Mouse (Mus musculus) heart, adult 10 weeks (tissue): Measurements from ENCODE around the gene Gm8764. TPM values are rescaled to one million over a fixed set of nuclear protein-coding genes. Genes with fewer than 3 reads are reported as not detected.

ENCODE experiments used
- polyA plus RNA-seq: library from polyadenylated mRNA; stranded (reverse); fragments of 350-450 nt; fragmentation: Illumina TruSeq; extraction: RNeasy Lipid Tissue Mini Kit (QIAGEN cat#74804); gene quantifications from one replicate; pipeline ENCODE4 v1.2.3, GENCODE M21; 2014; ENCODE audit warnings: low read depth, low replicate concordance

The Gm8764 gene
- polyA plus RNA-seq: not detected

GRCm38 (mm10) chr10:104159706-104160105 lies at the start of gene Gm8764:
Gm8764 (plus strand) TSS chr10:104160006.

DNA sequence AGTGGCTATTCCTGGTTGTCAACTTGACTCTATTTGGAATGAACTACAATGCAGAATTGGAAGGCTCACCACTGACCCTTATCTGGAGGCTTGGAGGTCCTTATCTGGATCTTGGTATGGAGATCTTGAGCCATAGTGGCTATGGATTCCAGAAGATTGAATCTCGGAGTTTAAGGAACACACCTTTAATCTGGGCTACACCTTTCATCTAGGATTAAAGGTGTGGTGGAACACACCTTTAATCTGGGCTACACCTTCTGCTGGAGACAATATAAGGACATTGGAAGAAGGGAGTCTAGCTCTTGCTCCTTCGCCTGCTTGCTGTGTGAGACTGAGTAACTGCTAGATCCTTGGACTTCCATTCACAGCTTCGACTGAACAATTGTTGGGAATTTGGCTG lies 17.1 kb upstream of the Gm8764 start, which contains the start of gene Gm21293:
Gm21293 (plus strand) TSS at position 301 of the 400 bp plus-strand sequence.

DNA sequence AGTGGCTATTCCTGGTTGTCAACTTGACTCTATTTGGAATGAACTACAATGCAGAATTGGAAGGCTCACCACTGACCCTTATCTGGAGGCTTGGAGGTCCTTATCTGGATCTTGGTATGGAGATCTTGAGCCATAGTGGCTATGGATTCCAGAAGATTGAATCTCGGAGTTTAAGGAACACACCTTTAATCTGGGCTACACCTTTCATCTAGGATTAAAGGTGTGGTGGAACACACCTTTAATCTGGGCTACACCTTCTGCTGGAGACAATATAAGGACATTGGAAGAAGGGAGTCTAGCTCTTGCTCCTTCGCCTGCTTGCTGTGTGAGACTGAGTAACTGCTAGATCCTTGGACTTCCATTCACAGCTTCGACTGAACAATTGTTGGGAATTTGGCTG lies 8.6 kb upstream of the Gm8764 start, which contains the start of gene Gm6763:
Gm6763 (plus strand) TSS at position 301 of the 400 bp plus-strand sequence.

GRCm38 (mm10) chr10:104168215-104168614 lies 8.4 kb downstream of the Gm8764 start, which contains the start of gene Gm21304:
Gm21304 (plus strand) TSS chr10:104168515.

GRCm38 (mm10) chr10:104176724-104177123 lies 16.9 kb downstream of the Gm8764 start, which contains the start of gene Gm21312:
Gm21312 (plus strand) TSS chr10:104177024.

GRCm38 (mm10) chr10:104185233-104185632 lies 25.4 kb downstream of the Gm8764 start, which contains the start of gene Gm20765:
Gm20765 (plus strand) TSS chr10:104185533.

GRCm38 (mm10) chr10:104193742-104194141 lies 33.9 kb downstream of the Gm8764 start, which contains the start of gene Gm4340:
Gm4340 (plus strand) TSS chr10:104194042.

Other genes starting within 250 kb of the Gm8764 start
- gene Gm21293, start 17.0 kb upstream of the Gm8764 start, polyA plus RNA-seq: not detected
- gene Gm6763, start 8.5 kb upstream of the Gm8764 start, polyA plus RNA-seq: not detected
- not detected for gene Gm21304, start 8.5 kb downstream of the Gm8764 start, polyA plus RNA-seq
- gene Gm21312, start 17.0 kb downstream of the Gm8764 start, polyA plus RNA-seq: not detected
- gene Gm20765, start 25.5 kb downstream of the Gm8764 start, polyA plus RNA-seq: not detected
- gene Gm4340, start 34.0 kb downstream of the Gm8764 start, polyA plus RNA-seq: not detected